Mouse (Mus musculus) liver, embryonic 14.5 days (tissue): Measurements from ENCODE around the gene Armh3. TPM values are rescaled to one million over a fixed set of nuclear protein-coding genes. Genes with fewer than 3 reads are reported as not detected.

Experiments used
- ATAC-seq: fragments of 200-750 bp; cut with Nextera tagmentation; 2 replicates; pipeline ENCODE4 v1.8.0; 2017; ENCODE audit warnings: moderate number of reproducible peaks, mild to moderate bottlenecking, moderate library complexity; ENCODE audit not compliant: insufficient read depth
- DNase-seq, 3 experiments: peaks; one replicate each; pipeline ENCODE4 v3.0.0-alpha.2; 2012 to 2013; ENCODE audit warnings: low read depth in 3 of 3, low spot score in 3 of 3
- H3K27ac ChIP-seq: fragments of 300-500 bp; sonication (generic); 2 replicates; pipeline ENCODE4 v1.5.1; 2014; ENCODE audit warnings: moderate library complexity, mild to moderate bottlenecking, control low read depth, inconsistent platforms
- H3K27me3 ChIP-seq: fragments of 300-500 bp; sonication (generic); 2 replicates; pipeline ENCODE4 v1.6.1; 2014; ENCODE audit warnings: mild to moderate bottlenecking, low read length, moderate library complexity; ENCODE audit not compliant: control insufficient read depth, insufficient read depth
- H3K36me3 ChIP-seq: fragments of 300-500 bp; sonication (generic); replicated peaks from 2 replicates; pipeline ENCODE4 v1.6.1; 2014; ENCODE audit warnings: low read depth; ENCODE audit not compliant: control insufficient read depth, insufficient read depth
- H3K4me1 ChIP-seq, 2 experiments: fragments of 200-500 bp in 1 of 2; fragments of 300-500 bp in 1 of 2; sonication (generic) in 1 of 2; replicated peaks; 2 replicates each; pipeline ENCODE4 v1.6.1; 2012 to 2014; ENCODE audit warnings: antibody characterized with exemption in 1 of 2, inconsistent platforms in 1 of 2, low read length in 1 of 2; ENCODE audit not compliant: control insufficient read depth in 2 of 2, insufficient read depth in 2 of 2
- H3K4me2 ChIP-seq: fragments of 300-500 bp; sonication (generic); 2 replicates; pipeline ENCODE4 v1.6.1; 2014; ENCODE audit warnings: low read depth, mild to moderate bottlenecking, control low read depth, moderate library complexity
- H3K4me3 ChIP-seq, 2 experiments: fragments of 200-500 bp in 1 of 2; fragments of 300-500 bp in 1 of 2; sonication (generic) in 1 of 2; 2 replicates each; pipeline ENCODE4 v1.5.1; 2012 to 2014; ENCODE audit warnings: low read depth in 2 of 2, low read length in 2 of 2, mild to moderate bottlenecking in 2 of 2, control low read depth in 1 of 2, inconsistent platforms in 1 of 2, moderate library complexity in 1 of 2; ENCODE audit not compliant: insufficient read depth in 1 of 2
- H3K9ac ChIP-seq: fragments of 300-500 bp; sonication (generic); replicated peaks from 2 replicates; pipeline ENCODE4 v1.6.1; 2014; ENCODE audit warnings: mild to moderate bottlenecking, control low read depth, moderate library complexity
- H3K9me3 ChIP-seq: fragments of 300-500 bp; sonication (generic); 2 replicates; pipeline ENCODE4 v1.6.1; 2016; ENCODE audit warnings: low read length, mixed read lengths; ENCODE audit not compliant: control insufficient read depth
- CTCF ChIP-seq: IDR thresholded peaks from 2 replicates; pipeline ENCODE4 v1.5.1; 2016; ENCODE audit warnings: antibody characterized with exemption, low read depth, control low read depth
- EP300 ChIP-seq: IDR thresholded peaks from 2 replicates; pipeline ENCODE4 v1.6.1; 2016; ENCODE audit warnings: antibody characterized with exemption, low read depth
- WGBS: fragments of 180-500 bp; shearing (Covaris S2); extraction: QIAGEN DNeasy Blood & Tissue Kit; methylation state at CpG from one replicate; pipeline ENCODE4 v1.1.7; 2014; ENCODE audit not compliant: insufficient replicate concordance; 5-methylcytosine and 5-hydroxymethylcytosine counted together
- polyA plus RNA-seq, 2 experiments: library from polyadenylated mRNA; depleted of rRNA in 1 of 2; stranded (reverse) in 1 of 2; unstranded in 1 of 2; fragments of >200 nt; fragmentation: Nextera tagmentation in 1 of 2; extraction: Ambion mirVana in 1 of 2; gene quantifications; 2 replicates each; pipeline versions ENCODE4 v1.2.1 to v1.2.3; 2012 to 2014

The Armh3 gene
- polyA plus RNA-seq, 2 experiments, result 2.2 to 2.8 TPM

DNA sequence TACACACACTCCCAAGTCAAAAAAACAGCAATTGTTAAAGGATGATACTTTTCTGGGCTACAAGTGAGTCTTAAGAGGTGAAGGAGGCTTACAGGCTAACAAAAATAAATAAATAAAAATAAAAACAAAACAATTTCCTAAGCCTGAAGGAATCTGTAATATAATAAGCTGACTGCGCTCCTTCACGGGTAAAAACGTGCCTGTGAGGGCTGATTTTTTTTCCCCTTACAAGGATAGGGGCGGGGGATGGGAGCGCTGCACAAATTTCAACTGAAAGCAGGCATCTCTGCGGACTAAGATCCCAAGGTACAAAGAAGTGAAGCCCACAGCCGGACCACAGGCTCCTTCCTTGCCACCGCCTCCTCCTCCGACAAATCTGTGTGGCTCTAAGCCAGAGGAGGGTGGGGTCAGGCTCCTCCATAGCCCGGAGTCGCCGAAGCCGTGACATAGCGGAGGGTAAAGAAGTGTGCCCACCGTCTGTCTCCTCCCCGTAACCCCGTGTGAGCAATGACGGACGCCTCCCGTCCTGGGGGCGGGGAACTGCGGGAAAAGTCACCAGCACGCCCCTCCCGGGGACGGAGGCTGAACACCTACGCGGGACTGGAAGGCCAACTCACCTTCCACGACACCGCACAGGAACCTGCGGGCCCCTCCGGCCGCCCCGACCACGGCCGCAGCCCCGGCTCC lies 215.8 kb downstream of the Armh3 start:
- Histone ChIP-seq H3K27me3 (no peaks in the 10 kb centered on the region), H3K4me2 (peak overlapping the region; percentile 96), H3K4me3 (peak overlapping the region; percentile 68 to 77), H3K9ac (peak overlapping the region; percentile 92), H3K4me1 (peaks cover 16 to 20% of the 10 kb centered on the region in 2 experiments), H3K9me3 (no peaks in the 10 kb centered on the region), H3K27ac (peak overlapping the region; percentile 64), H3K36me3 (peaks cover 39% of the 10 kb centered on the region)
- TF ChIP-seq CTCF, result no peak; the same call in 1 of the 2 replicates
- TF ChIP-seq EP300, result no peak
- WGBS, result under 1% methylated on average over 33 of the region's 36 CpGs
- ATAC-seq (peak; percentile 32), DNase-seq (peak in 2 of 3 experiments; percentile 59 to 66)

DNA sequence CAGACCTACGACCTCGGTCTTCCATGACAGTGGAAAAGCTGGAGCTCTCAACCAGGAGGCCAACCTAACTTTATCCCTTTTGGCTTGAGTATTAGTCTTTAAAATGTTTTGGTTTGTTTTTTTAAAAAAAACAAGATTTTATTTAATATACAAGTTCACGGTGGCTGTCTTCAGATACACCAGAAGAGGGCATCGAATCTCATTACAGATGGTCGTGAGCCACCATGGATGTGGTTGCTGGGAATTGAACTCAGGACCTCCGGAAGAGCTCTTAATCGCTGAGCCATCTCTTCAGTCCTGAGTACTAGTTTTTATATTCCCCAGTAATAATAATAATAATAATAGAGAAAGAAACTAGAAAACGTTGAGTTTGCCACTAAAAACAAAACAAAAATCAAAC lies 216.6 kb downstream of the Armh3 start:
- DNase-seq, result no peak
- H3K4me1 ChIP-seq, result peaks cover 16 to 20% of the 10 kb centered on the region in 2 experiments
- TF ChIP-seq EP300 (no peak), CTCF (0 out of 2 replicates have a peak, but pooled peaks have one; percentile 6)
- peak overlapping the region; percentile 92 for H3K9ac ChIP-seq
- WGBS, result 60% methylated on average over 8 of the region's 8 CpGs
- no peak for ATAC-seq
- H3K9me3 ChIP-seq, result no peaks in the 10 kb centered on the region
- peaks cover 47% of the 10 kb centered on the region for H3K36me3 ChIP-seq
- peak overlapping the region; percentile 96 for H3K4me2 ChIP-seq
- no peaks in the 10 kb centered on the region for H3K27me3 ChIP-seq
- no peak overlapping the region for H3K27ac ChIP-seq
- peak overlapping the region; percentile 41 to 68; a peak in 3 of 4 replicates for H3K4me3 ChIP-seq

DNA sequence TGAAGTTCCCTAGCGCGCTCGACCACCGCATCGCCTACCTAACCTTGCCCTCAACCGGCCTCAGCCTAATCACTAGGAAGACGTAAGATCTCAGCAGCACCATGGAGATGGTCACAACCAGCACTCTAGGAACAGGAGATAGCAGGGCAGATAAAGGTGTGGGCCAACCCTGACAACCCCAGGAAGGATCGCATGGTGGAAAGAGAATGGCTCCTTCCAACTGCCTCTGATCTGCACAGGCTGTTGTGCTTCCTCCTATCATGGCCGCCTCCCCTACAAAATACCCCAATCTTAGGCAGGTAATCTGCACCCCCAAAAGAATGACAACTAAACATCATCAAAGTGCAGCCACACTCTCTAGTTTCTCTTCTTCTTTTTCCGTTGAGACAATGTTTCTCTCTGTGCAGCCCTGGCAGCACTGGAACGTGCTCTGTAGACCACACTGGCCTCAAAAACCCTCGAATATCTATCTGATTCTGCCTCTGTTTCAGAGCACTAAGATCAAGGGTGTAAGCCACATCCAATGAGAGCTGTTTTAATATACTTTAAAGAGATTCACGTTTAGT lies 217.9 kb downstream of the Armh3 start:
- Histone ChIP-seq H3K4me1 (peaks cover 16 to 20% of the 10 kb centered on the region in 2 experiments), H3K36me3 (peaks cover 58% of the 10 kb centered on the region), H3K27me3 (no peaks in the 10 kb centered on the region), H3K9ac (no peak overlapping the region; the same call in 1 of the 2 replicates), H3K4me3 (peak overlapping the region; percentile 4 to 68; a peak in 2 of 4 replicates), H3K4me2 (peak overlapping the region; percentile 96), H3K27ac (no peak overlapping the region), H3K9me3 (no peaks in the 10 kb centered on the region)
- 64% methylated on average over 13 of the region's 13 CpGs for WGBS
- DNase-seq (no peak), ATAC-seq (no peak)
- no peak for TF ChIP-seq CTCF
- TF ChIP-seq EP300, result no peak

DNA sequence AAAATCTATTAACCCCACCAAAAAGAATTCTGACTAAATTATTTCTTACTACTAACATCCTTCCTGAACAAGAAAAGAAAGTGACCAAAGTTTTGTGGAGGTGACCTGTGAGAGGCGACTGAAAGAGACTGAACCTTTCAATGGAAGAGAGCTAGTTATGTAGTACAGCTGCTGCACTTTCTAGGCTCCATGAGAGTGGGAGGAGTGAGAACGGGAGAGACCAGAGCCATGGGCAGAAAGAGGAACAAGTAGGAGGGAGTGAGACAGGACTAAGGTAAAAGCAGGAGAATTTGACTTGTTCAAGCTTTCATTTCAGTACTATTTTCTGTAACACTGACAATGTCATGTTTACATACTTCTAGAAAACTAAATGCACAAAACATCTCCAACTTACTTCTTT lies 222.8 kb downstream of the Armh3 start:
- ATAC-seq, result no peak
- TF ChIP-seq EP300 (no peak), CTCF (no peak)
- 73% methylated on average over 2 of the region's 2 CpGs for WGBS
- no peak overlapping the region for H3K9ac ChIP-seq
- no peak overlapping the region for H3K4me2 ChIP-seq
- H3K4me1 ChIP-seq, result peaks cover 0 to 3% of the 10 kb centered on the region in 2 experiments; a peak in 2 of 4 replicates
- peaks cover 94% of the 10 kb centered on the region for H3K36me3 ChIP-seq
- no peaks in the 10 kb centered on the region for H3K27me3 ChIP-seq
- H3K4me3 ChIP-seq, result no peak overlapping the region
- no peak overlapping the region for H3K27ac ChIP-seq
- no peak for DNase-seq
- H3K9me3 ChIP-seq, result no peaks in the 10 kb centered on the region

DNA sequence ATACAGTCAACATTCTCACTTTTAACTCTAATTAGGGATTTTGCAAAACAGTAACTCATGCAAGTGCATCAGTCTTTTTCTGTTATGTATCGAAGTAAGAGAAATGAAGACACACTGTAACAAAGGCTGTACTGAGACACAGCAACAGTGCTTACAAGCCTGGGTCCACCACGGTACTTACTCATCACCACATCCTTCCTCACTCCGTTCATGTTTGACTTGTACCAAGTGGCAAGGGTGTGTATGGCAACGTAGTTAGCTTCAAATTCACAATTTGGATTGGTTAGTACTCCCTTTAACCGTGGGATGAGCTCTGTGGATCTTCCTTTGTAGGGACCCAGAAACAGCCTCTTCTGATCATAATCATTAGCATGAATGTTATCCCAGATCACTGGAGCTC lies 226.8 kb downstream of the Armh3 start:
- WGBS, result 80% methylated on average over 5 of the region's 5 CpGs
- Histone ChIP-seq H3K4me2 (no peak overlapping the region), H3K4me1 (no peaks in the 10 kb centered on the region), H3K36me3 (peaks cover 95% of the 10 kb centered on the region), H3K27ac (no peak overlapping the region), H3K4me3 (no peak overlapping the region), H3K9ac (no peak overlapping the region), H3K27me3 (no peaks in the 10 kb centered on the region), H3K9me3 (no peaks in the 10 kb centered on the region)
- DNase-seq (no peak), ATAC-seq (no peak)
- TF ChIP-seq CTCF, result no peak

Other genes starting within 250 kb of the Armh3 start
- 59.0 and 59.7 TPM in 2 replicates for gene Npm3, start 248.9 kb downstream of the Armh3 start, polyA plus RNA-seq (2012; rRNA removed)
- gene Npm3, start 248.9 kb downstream of the Armh3 start, polyA plus RNA-seq (2014; fragmentation: Nextera tagmentation; extraction: Ambion mirVana), result 10.6 and 11.4 TPM in 2 replicates
- 17.1 and 25.2 TPM in 2 replicates for gene Mgea5, start 214.7 kb downstream of the Armh3 start, polyA plus RNA-seq (2012; rRNA removed)
- 15.0 and 16.7 TPM in 2 replicates for gene Mgea5, start 214.7 kb downstream of the Armh3 start, polyA plus RNA-seq (2014; fragmentation: Nextera tagmentation; extraction: Ambion mirVana)
- 1.7 TPM in 2 replicates for gene Kcnip2, start 182.4 kb downstream of the Armh3 start, polyA plus RNA-seq (2012; rRNA removed)
- 1.5 and 1.7 TPM in 2 replicates for gene Kcnip2, start 182.4 kb downstream of the Armh3 start, polyA plus RNA-seq (2014; fragmentation: Nextera tagmentation; extraction: Ambion mirVana)
- 0.96 and 1.2 TPM in 2 replicates for gene Hps6, start 5.0 kb upstream of the Armh3 start, polyA plus RNA-seq (2012; rRNA removed)
- gene Hps6, start 5.0 kb upstream of the Armh3 start, polyA plus RNA-seq (2014; fragmentation: Nextera tagmentation; extraction: Ambion mirVana), result 1.3 and 1.4 TPM in 2 replicates
- gene Pprc1, start 46.4 kb upstream of the Armh3 start, polyA plus RNA-seq (2012; rRNA removed), result 17.5 and 19.4 TPM in 2 replicates
- 25.0 and 28.0 TPM in 2 replicates for gene Pprc1, start 46.4 kb upstream of the Armh3 start, polyA plus RNA-seq (2014; fragmentation: Nextera tagmentation; extraction: Ambion mirVana)
- 129 and 132 TPM in 2 replicates for gene Ldb1, start 46.7 kb upstream of the Armh3 start, polyA plus RNA-seq (2012; rRNA removed)
- 22.8 and 29.0 TPM in 2 replicates for gene Ldb1, start 46.7 kb upstream of the Armh3 start, polyA plus RNA-seq (2014; fragmentation: Nextera tagmentation; extraction: Ambion mirVana)
- 36.6 and 63.9 TPM in 2 replicates for gene Nolc1, start 77.4 kb upstream of the Armh3 start, polyA plus RNA-seq (2012; rRNA removed)
- 55.0 and 58.2 TPM in 2 replicates for gene Nolc1, start 77.4 kb upstream of the Armh3 start, polyA plus RNA-seq (2014; fragmentation: Nextera tagmentation; extraction: Ambion mirVana)
- 0.02 TPM in 1 of 2 replicates, not detected in the other for gene Elovl3, start 133.4 kb upstream of the Armh3 start, polyA plus RNA-seq (2012; rRNA removed)
- gene Elovl3, start 133.4 kb upstream of the Armh3 start, polyA plus RNA-seq (2014; fragmentation: Nextera tagmentation; extraction: Ambion mirVana), result not detected in 2 replicates
- gene Pitx3, start 149.8 kb upstream of the Armh3 start, polyA plus RNA-seq (2012; rRNA removed), result not detected in 2 replicates
- gene Pitx3, start 149.8 kb upstream of the Armh3 start, polyA plus RNA-seq (2014; fragmentation: Nextera tagmentation; extraction: Ambion mirVana), result not detected in 2 replicates
- 14.6 and 17.4 TPM in 2 replicates for gene Gbf1, start 154.0 kb upstream of the Armh3 start, polyA plus RNA-seq (2012; rRNA removed)
- gene Gbf1, start 154.0 kb upstream of the Armh3 start, polyA plus RNA-seq (2014; fragmentation: Nextera tagmentation; extraction: Ambion mirVana), result 11.2 and 14.0 TPM in 2 replicates